Mouse (Mus musculus): ENCODE measurements around the gene Raly. TPM values are rescaled to one million over a fixed set of nuclear protein-coding genes. Genes with fewer than 3 reads are reported as not detected.

Gene Raly
- polyA plus RNA-seq, 1 experiment from 2014 or later, result 29.5 TPM

GRCm38 (mm10) chr2:154785284-154785683, 5.6 kb upstream of the Raly start:
- no peak for DNase-seq
- Histone ChIP-seq H3K9ac (peak overlapping the region; percentile 40; the same call in 1 of the 2 replicates), H3K9me3 (replicated peaks) (no peaks in the 10 kb centered on the region), H3K27ac (peak overlapping the region; percentile 67), H3K27me3 (peaks cover 4% of the 10 kb centered on the region), H3K36me3 (no peaks in the 10 kb centered on the region), H3K4me2 (no peak overlapping the region), H3K4me1 (replicated peaks) (peaks cover 60% of the 10 kb centered on the region), H3K4me3 (replicated peaks) (no peak overlapping the region)
- ATAC-seq (ENCODE audit: low read depth), result no peak
- 70% methylated on average over 3 of the region's 3 CpGs for WGBS (ENCODE audit: insufficient replicate concordance)

GRCm38 (mm10) chr2:154786187-154786586, 4.7 kb upstream of the Raly start:
- peak; percentile 48 for ATAC-seq (ENCODE audit: low read depth)
- Histone ChIP-seq H3K4me1 (replicated peaks) (peaks cover 60% of the 10 kb centered on the region), H3K36me3 (no peaks in the 10 kb centered on the region), H3K4me3 (replicated peaks) (peak overlapping the region; percentile 19; the same call in 1 of the 2 replicates), H3K9me3 (replicated peaks) (no peaks in the 10 kb centered on the region), H3K9ac (peak overlapping the region; percentile 57), H3K27ac (peak overlapping the region; percentile 89), H3K4me2 (peak overlapping the region; percentile 60), H3K27me3 (no peaks in the 10 kb centered on the region; the same call in 1 of the 2 replicates)
- peak; percentile 84 for DNase-seq
- 17% methylated on average over 3 of the region's 3 CpGs for WGBS (ENCODE audit: insufficient replicate concordance)

DNA sequence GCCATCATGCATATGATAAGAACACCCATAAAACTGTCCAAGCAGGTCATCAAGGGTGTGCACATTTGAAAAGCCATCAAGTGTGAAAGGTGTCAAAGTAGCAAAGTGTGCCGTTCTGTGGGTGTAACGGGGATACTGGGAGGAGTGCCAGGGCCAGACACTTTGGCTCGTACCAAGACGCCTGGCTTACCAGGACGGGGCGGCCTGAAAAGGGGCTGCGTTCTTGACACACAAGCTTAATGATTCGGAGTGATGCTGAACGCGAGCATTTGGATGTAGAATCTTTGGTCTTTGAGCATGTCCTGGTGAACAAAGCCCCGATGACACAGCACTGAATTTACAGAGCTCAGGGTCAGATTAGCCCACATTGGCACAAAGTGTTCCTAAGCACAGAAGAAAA, 4.1 kb upstream of the Raly start:
- H3K27ac ChIP-seq, result peak overlapping the region; percentile 89
- peak overlapping the region; percentile 57 for H3K9ac ChIP-seq
- H3K4me2 ChIP-seq, result peak overlapping the region; percentile 60
- H3K36me3 ChIP-seq, result no peaks in the 10 kb centered on the region
- H3K27me3 ChIP-seq, result no peaks in the 10 kb centered on the region
- H3K4me1 ChIP-seq (replicated peaks), result peaks cover 60% of the 10 kb centered on the region
- WGBS (ENCODE audit: insufficient replicate concordance), result 70% methylated on average over 11 of the region's 11 CpGs
- DNase-seq (peak; percentile 30), ATAC-seq (ENCODE audit: low read depth) (no peak)
- no peak overlapping the region for H3K4me3 ChIP-seq (replicated peaks)
- no peaks in the 10 kb centered on the region for H3K9me3 ChIP-seq (replicated peaks)

- WGBS (ENCODE audit: insufficient replicate concordance), result 58% methylated on average over 6 of the region's 6 CpGs
- H3K4me1 ChIP-seq (replicated peaks), result peaks cover 74% of the 10 kb centered on the region
- H3K4me2 ChIP-seq, result peak overlapping the region; percentile 86
- peaks cover 17% of the 10 kb centered on the region for H3K36me3 ChIP-seq
- H3K9ac ChIP-seq, result peak overlapping the region; percentile 71
- no peaks in the 10 kb centered on the region for H3K27me3 ChIP-seq
- DNase-seq (no peak), ATAC-seq (ENCODE audit: low read depth) (no peak)
- peak overlapping the region; percentile 96 for H3K27ac ChIP-seq
- H3K4me3 ChIP-seq (replicated peaks), result 0 out of 2 replicates have a peak overlapping the region, but pooled peaks have one; percentile 55
- H3K9me3 ChIP-seq (replicated peaks), result no peaks in the 10 kb centered on the region
Measured at GRCm38 (mm10) chr2:154789381-154789780, 1.5 kb upstream of the Raly start.

- no peak for ATAC-seq (ENCODE audit: low read depth)
- H3K27ac ChIP-seq, result peak overlapping the region; percentile 96
- no peaks in the 10 kb centered on the region for H3K27me3 ChIP-seq
- H3K4me2 ChIP-seq, result peak overlapping the region; percentile 86
- H3K36me3 ChIP-seq, result peaks cover 20% of the 10 kb centered on the region
- 12% methylated on average over 14 of the region's 14 CpGs for WGBS (ENCODE audit: insufficient replicate concordance)
- peak overlapping the region; percentile 55 for H3K4me3 ChIP-seq (replicated peaks)
- DNase-seq, result no peak
- H3K9ac ChIP-seq, result peak overlapping the region; percentile 71
- H3K9me3 ChIP-seq (replicated peaks), result no peaks in the 10 kb centered on the region
- peaks cover 81% of the 10 kb centered on the region for H3K4me1 ChIP-seq (replicated peaks)
Measured at GRCm38 (mm10) chr2:154789977-154790655, 780 bp upstream of the Raly start.

DNA sequence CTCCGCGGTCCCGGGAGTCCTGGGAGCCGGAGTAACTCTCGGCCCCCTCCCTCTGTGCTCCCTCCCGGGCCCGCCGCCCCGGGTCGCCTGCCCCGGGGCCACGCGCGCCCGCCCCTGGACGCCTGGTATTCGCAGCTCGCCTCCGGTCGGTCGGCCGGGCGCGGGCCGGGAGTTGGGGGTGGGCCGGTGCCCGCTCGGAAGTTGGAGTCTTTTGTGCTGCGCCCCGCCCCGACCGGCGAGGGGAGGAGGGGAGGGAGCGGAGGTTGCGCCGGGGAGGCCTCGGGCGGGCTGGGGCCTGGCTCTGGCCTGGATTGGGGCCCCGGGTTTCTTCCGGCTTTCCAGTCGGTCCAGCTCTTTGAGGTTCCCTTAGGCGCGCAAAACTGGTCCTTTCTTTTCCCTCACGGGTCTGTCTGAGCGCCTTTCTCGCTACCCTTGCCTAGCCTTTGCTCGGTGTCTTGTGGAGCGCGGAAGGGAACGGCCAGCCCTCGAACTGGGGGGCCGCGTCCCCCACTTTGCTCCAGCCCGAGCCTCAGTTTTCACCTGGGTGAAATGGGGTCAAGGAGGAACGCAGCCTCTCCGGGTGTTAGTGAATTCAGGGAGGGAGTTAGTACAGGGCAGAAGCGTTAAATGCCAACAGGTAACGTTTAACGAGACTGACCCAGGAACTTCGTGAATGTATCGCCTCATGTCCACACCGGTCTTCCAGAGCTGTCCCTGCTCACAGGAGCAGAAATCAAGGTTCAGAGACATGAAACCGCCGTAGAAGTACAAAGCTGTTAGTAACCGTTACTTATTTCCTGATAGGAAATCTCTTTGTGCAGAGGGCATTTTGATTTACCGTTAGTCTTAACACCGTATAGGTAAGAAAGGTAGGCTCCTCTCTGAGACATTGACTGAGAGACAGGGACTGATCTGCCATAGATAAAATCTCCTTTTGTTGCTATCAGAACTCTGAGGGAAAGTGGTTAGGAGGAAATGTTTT, 1.1 kb downstream of the Raly start:
- WGBS (ENCODE audit: insufficient replicate concordance), result under 1% methylated on average over 66 of the region's 67 CpGs
- peak; percentile 72 for DNase-seq
- H3K27ac ChIP-seq, result peak overlapping the region; percentile 96
- peak overlapping the region; percentile 86 for H3K4me2 ChIP-seq
- no peaks in the 10 kb centered on the region for H3K27me3 ChIP-seq
- no peaks in the 10 kb centered on the region for H3K9me3 ChIP-seq (replicated peaks)
- peak overlapping the region; percentile 99 for H3K4me3 ChIP-seq (replicated peaks)
- peaks cover 81% of the 10 kb centered on the region for H3K4me1 ChIP-seq (replicated peaks)
- peak; percentile 29 for ATAC-seq (ENCODE audit: low read depth)
- peak overlapping the region; percentile 100 for H3K9ac ChIP-seq
- H3K36me3 ChIP-seq, result peaks cover 26% of the 10 kb centered on the region

DNA sequence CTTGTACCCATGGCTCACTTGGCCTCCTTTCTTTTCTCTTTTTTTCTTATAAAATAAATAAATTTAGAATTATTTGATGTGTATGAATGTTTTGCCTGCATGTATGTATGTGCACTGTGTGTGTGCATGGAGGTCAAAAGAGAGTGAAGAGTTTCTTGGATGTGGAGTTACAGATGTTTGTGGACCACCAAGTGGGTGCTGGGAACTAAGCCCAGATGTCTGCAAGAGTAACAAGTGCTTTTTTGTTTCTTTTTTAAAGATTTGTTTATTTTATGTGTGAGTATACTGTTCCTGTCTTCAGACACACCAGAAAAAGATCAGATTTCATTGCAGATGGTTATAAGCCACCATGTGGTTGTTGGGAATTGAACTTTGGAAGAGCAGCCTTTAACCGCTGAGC, 12.5 kb downstream of the Raly start:
- H3K4me1 ChIP-seq (replicated peaks), result peaks cover 82% of the 10 kb centered on the region
- peak overlapping the region; percentile 48; the same call in 1 of the 2 replicates for H3K27ac ChIP-seq
- no peaks in the 10 kb centered on the region for H3K27me3 ChIP-seq
- DNase-seq (no peak), ATAC-seq (ENCODE audit: low read depth) (no peak)
- H3K9ac ChIP-seq, result no peak overlapping the region
- WGBS (ENCODE audit: insufficient replicate concordance), result 93% methylated on average over 1 of the region's 1 CpGs
- peak overlapping the region; percentile 12; the same call in 1 of the 2 replicates for H3K4me2 ChIP-seq
- H3K4me3 ChIP-seq (replicated peaks), result no peak overlapping the region
- H3K36me3 ChIP-seq, result peaks cover 12% of the 10 kb centered on the region
- no peaks in the 10 kb centered on the region for H3K9me3 ChIP-seq (replicated peaks)

- peaks cover 82% of the 10 kb centered on the region for H3K4me1 ChIP-seq (replicated peaks)
- WGBS (ENCODE audit: insufficient replicate concordance), result 61% methylated on average over 4 of the region's 4 CpGs
- H3K27me3 ChIP-seq, result no peaks in the 10 kb centered on the region
- no peak overlapping the region for H3K9ac ChIP-seq
- H3K4me3 ChIP-seq (replicated peaks), result no peak overlapping the region
- no peak for DNase-seq
- H3K9me3 ChIP-seq (replicated peaks), result no peaks in the 10 kb centered on the region
- peak overlapping the region; percentile 12; the same call in 1 of the 2 replicates for H3K4me2 ChIP-seq
- peak overlapping the region; percentile 24; the same call in 1 of the 2 replicates for H3K27ac ChIP-seq
- peak; percentile 82 for ATAC-seq (ENCODE audit: low read depth)
- H3K36me3 ChIP-seq, result peaks cover 12% of the 10 kb centered on the region
Measured at GRCm38 (mm10) chr2:154803845-154804244, 12.9 kb downstream of the Raly start.

GRCm38 (mm10) chr2:154807689-154808088, 16.8 kb downstream of the Raly start:
- Histone ChIP-seq H3K9me3 (replicated peaks) (no peaks in the 10 kb centered on the region), H3K4me2 (no peak overlapping the region), H3K4me1 (replicated peaks) (peaks cover 63% of the 10 kb centered on the region), H3K27me3 (no peaks in the 10 kb centered on the region), H3K36me3 (0 out of 2 replicates have a peak, but pooled peaks cover 3% of the 10 kb centered on the region), H3K9ac (no peak overlapping the region), H3K4me3 (replicated peaks) (no peak overlapping the region), H3K27ac (no peak overlapping the region)
- DNase-seq (no peak), ATAC-seq (ENCODE audit: low read depth) (no peak)
- WGBS (ENCODE audit: insufficient replicate concordance), result 74% methylated on average over 1 of the region's 1 CpGs

GRCm38 (mm10) chr2:154809107-154809762, 18.3 kb downstream of the Raly start:
- DNase-seq, result no peak
- H3K4me1 ChIP-seq (replicated peaks), result peaks cover 55% of the 10 kb centered on the region
- H3K4me3 ChIP-seq (replicated peaks), result no peak overlapping the region
- WGBS (ENCODE audit: insufficient replicate concordance), result 94% methylated on average over 1 of the region's 1 CpGs
- H3K4me2 ChIP-seq, result no peak overlapping the region
- no peaks in the 10 kb centered on the region for H3K9me3 ChIP-seq (replicated peaks)
- no peaks in the 10 kb centered on the region for H3K27me3 ChIP-seq
- H3K9ac ChIP-seq, result no peak overlapping the region
- no peak overlapping the region for H3K27ac ChIP-seq
- no peak for ATAC-seq (ENCODE audit: low read depth)
- 0 out of 2 replicates have a peak, but pooled peaks cover 3% of the 10 kb centered on the region for H3K36me3 ChIP-seq

DNA sequence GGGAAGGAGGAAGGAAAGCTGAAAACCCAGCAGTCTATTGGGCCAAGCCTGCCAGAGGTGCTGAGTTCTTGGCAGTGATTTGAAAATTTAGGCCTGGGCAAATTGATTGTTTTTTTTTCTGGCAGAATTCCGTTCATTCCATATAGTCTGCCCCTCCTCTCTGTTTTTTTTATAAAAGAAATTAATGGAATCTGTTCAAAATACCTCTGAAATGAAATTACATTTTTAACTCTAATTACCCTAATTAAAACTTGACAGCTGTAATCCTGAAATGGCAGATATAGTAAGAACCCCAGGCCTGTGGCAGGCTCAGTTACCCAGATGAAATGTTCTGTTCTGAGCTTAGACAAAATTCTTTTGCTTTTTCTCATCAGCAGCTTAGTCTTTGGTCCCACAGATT, 19.9 kb downstream of the Raly start:
- H3K27ac ChIP-seq, result no peak overlapping the region
- H3K27me3 ChIP-seq, result no peaks in the 10 kb centered on the region
- 0 out of 2 replicates have a peak, but pooled peaks cover 3% of the 10 kb centered on the region for H3K36me3 ChIP-seq
- WGBS (ENCODE audit: insufficient replicate concordance), result 81% methylated on average over 1 of the region's 1 CpGs
- no peak overlapping the region for H3K4me2 ChIP-seq
- H3K9me3 ChIP-seq (replicated peaks), result no peaks in the 10 kb centered on the region
- H3K9ac ChIP-seq, result no peak overlapping the region
- H3K4me3 ChIP-seq (replicated peaks), result no peak overlapping the region
- DNase-seq (no peak), ATAC-seq (ENCODE audit: low read depth) (no peak)
- H3K4me1 ChIP-seq (replicated peaks), result peaks cover 52% of the 10 kb centered on the region

All from liver, embryonic 13.5 days (tissue).